Mouse (Mus musculus): ENCODE measurements at regions not wholly inside any gene's neighbourhood (a gene's known extent, or its start where the extent isn't known, plus 50 kb on each side); places are given as distances from the start of the nearest gene placed in this dataset.

DNA sequence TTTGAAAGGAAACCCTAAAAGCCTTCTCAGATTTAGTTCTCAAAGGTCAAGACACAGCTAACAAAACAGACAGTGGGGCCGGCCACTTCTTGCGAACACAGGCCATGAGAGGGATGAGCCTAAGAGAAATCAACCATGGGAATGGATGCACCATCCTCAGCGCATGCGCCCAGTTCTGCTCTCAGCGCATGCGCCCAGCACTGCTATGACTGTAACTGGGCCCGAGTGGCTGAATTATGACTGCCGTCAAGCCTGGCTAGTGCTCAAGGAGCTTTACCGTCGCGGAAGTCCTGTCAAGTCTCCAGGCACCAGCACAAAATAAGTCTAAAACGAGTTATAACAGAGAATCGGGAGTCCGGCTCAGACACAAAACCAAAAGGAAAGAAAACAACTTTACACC is 870.6 kb downstream of the Zfp704 start:
- TF ChIP-seq CTCF (IDR thresholded peaks at IDR 0.05; ENCODE audit: borderline replicate concordance, insufficient read depth, low read length): no peak
- no peak for TF ChIP-seq POLR2A (IDR thresholded peaks at IDR 0.05; ENCODE audit: low read depth, low read length)
- H3K4me1 ChIP-seq (ENCODE audit: control insufficient read depth, insufficient read depth, low read length): no peaks in the 10 kb centered on the region; the same call in 1 of the 2 replicates
- no peak overlapping the region for H3K27ac ChIP-seq (ENCODE audit: insufficient read depth, low read length)
- H3K4me3 ChIP-seq (ENCODE audit: insufficient read depth, low read length): no peak overlapping the region

- no peak overlapping the region for H3K27ac ChIP-seq (ENCODE audit: insufficient read depth, low read length)
- no peak for TF ChIP-seq CTCF (IDR thresholded peaks at IDR 0.05; ENCODE audit: borderline replicate concordance, insufficient read depth, low read length)
- TF ChIP-seq POLR2A (IDR thresholded peaks at IDR 0.05; ENCODE audit: low read depth, low read length): no peak
- H3K4me1 ChIP-seq (ENCODE audit: control insufficient read depth, insufficient read depth, low read length): no peaks in the 10 kb centered on the region; the same call in 1 of the 2 replicates
- no peak overlapping the region for H3K4me3 ChIP-seq (ENCODE audit: insufficient read depth, low read length)
Observed at GRCm38 (mm10) chr3:8736239-8736953, 873.5 kb downstream of the Zfp704 start.

- TF ChIP-seq POLR2A (IDR thresholded peaks at IDR 0.05; ENCODE audit: low read depth, low read length): no peak
- TF ChIP-seq CTCF (IDR thresholded peaks at IDR 0.05; ENCODE audit: borderline replicate concordance, insufficient read depth, low read length): no peak
Observed at GRCm38 (mm10) chr3:8734096-8734495, 875.8 kb downstream of the Zfp704 start.

GRCm38 (mm10) chr3:8731398-8731797 is 878.5 kb downstream of the Zfp704 start:
- H3K4me3 ChIP-seq (ENCODE audit: insufficient read depth, low read length): no peak overlapping the region
- H3K4me1 ChIP-seq (ENCODE audit: control insufficient read depth, insufficient read depth, low read length): no peaks in the 10 kb centered on the region
- H3K27ac ChIP-seq (ENCODE audit: insufficient read depth, low read length): no peak overlapping the region
- TF ChIP-seq CTCF (IDR thresholded peaks at IDR 0.05; ENCODE audit: borderline replicate concordance, insufficient read depth, low read length) (no peak), POLR2A (IDR thresholded peaks at IDR 0.05; ENCODE audit: low read depth, low read length) (no peak)

More at GRCm38 (mm10) chr3:8734096-8734495, 875.8 kb downstream of the Zfp704 start:
- H3K4me1 ChIP-seq (ENCODE audit: control insufficient read depth, insufficient read depth, low read length): no peaks in the 10 kb centered on the region
- H3K4me3 ChIP-seq (ENCODE audit: insufficient read depth, low read length): no peak overlapping the region
- no peak overlapping the region for H3K27ac ChIP-seq (ENCODE audit: insufficient read depth, low read length)

DNA sequence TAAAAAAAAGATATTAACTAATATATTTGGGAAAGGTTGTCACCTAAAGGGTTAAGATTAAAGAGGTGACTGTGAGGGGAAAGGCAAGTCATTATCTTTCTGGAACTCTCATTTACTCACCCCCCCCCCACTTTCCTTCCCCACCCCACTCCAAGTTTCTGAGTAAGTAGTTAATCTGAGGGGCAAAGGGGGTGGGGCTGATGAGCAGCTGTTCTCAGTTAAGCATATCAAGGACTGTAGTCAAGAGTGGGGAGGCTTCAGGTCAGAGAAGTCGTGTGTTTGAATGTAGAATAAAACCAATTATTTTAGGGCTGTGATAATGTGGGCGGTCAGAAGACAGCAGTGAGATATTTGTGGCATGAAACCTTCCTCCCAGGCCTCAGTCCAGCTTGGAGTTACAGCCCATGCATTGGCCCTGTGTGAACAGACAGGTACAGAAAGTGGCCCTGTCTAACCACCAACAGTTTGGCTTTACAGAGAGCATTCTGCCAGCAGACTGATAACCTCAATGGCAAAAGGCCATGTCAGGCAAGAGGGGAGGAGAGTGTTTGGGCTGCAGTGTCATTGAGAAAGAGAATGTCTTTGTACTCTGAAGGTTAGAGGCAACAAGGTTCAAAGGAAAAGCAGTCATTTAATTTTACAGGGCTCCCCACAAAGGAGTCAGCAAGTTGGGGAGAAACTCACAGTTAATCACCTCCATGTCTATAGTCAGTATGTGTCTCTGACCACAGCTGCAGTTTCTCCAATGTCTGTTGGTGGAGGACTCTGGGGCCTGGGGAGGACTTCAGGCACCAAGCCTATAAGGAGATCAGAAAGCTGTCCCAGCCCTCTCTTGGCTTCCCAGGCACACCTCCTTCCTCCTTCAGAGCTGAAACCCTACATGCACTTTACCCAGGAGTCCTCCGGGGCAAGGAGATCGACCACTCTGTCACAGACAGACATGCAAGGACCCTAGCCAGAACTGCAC is 888.0 kb downstream of the Zfp704 start:
- peaks cover 2% of the 10 kb centered on the region; the same call in 1 of the 2 replicates for H3K4me1 ChIP-seq (ENCODE audit: control insufficient read depth, insufficient read depth, low read length)
- H3K27ac ChIP-seq (ENCODE audit: insufficient read depth, low read length): no peak overlapping the region
- no peak overlapping the region for H3K4me3 ChIP-seq (ENCODE audit: insufficient read depth, low read length)
- TF ChIP-seq POLR2A (IDR thresholded peaks at IDR 0.05; ENCODE audit: low read depth, low read length) (no peak), CTCF (IDR thresholded peaks at IDR 0.05; ENCODE audit: borderline replicate concordance, insufficient read depth, low read length) (no peak)

- Histone ChIP-seq H3K4me3 (ENCODE audit: insufficient read depth, low read length) (no peak overlapping the region), H3K4me1 (ENCODE audit: control insufficient read depth, insufficient read depth, low read length) (peaks cover 2% of the 10 kb centered on the region; the same call in 1 of the 2 replicates), H3K27ac (ENCODE audit: insufficient read depth, low read length) (no peak overlapping the region)
- TF ChIP-seq CTCF (IDR thresholded peaks at IDR 0.05; ENCODE audit: borderline replicate concordance, insufficient read depth, low read length) (no peak), POLR2A (IDR thresholded peaks at IDR 0.05; ENCODE audit: low read depth, low read length) (no peak)
Observed at GRCm38 (mm10) chr3:8720586-8721100, 889.2 kb downstream of the Zfp704 start.

DNA sequence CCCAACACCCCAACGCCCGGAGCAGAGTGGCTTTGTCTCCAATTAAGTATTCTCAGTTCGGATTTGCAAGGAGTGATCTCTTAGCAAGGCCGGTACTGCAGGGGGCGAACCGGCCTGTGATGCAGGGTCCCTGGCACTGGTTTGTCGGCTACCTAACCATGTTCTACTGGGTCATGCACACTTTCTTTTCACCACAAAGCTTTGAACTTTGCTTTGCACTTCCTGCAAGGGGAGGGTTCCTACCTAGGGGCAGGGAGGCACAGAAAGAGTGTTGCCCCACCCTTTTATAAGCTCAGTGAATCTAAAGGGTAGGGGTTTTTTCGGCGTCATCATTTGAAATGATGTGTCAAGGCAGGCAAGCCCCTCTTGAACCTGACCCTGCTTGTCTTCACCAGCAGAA is 891.7 kb downstream of the Zfp704 start:
- Histone ChIP-seq H3K4me3 (ENCODE audit: insufficient read depth, low read length) (no peak overlapping the region), H3K27ac (ENCODE audit: insufficient read depth, low read length) (no peak overlapping the region), H3K4me1 (ENCODE audit: control insufficient read depth, insufficient read depth, low read length) (peaks cover 2% of the 10 kb centered on the region; the same call in 1 of the 2 replicates)
- no peak for TF ChIP-seq POLR2A (IDR thresholded peaks at IDR 0.05; ENCODE audit: low read depth, low read length)
- no peak for TF ChIP-seq CTCF (IDR thresholded peaks at IDR 0.05; ENCODE audit: borderline replicate concordance, insufficient read depth, low read length)

DNA sequence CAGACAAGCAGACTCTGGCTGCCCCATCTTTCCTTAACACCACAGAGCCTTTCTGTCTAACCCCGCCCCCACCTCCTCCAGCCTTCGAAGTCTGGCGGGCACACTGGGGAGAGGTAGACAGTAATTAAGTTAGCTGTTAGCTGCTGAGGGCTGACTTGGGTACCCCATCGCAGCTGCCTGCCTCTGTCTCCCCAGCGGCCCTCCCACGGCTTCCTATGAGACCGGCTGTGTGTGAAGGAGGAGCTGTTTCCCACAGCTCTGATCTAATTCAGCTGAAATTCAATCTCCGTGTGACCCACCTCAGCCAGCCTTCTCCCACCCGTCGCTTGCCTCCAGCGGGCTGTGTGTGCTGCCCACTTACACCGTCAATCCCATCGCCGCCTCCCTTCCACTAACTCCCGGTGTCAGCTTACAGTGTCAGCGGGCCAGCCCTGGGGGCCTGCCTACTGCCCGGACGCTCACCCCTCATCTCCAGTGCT is 892.5 kb downstream of the Zfp704 start:
- peaks cover 2% of the 10 kb centered on the region; the same call in 1 of the 2 replicates for H3K4me1 ChIP-seq (ENCODE audit: control insufficient read depth, insufficient read depth, low read length)
- TF ChIP-seq CTCF (IDR thresholded peaks at IDR 0.05; ENCODE audit: borderline replicate concordance, insufficient read depth, low read length): no peak
- no peak for TF ChIP-seq POLR2A (IDR thresholded peaks at IDR 0.05; ENCODE audit: low read depth, low read length)
- H3K27ac ChIP-seq (ENCODE audit: insufficient read depth, low read length): peak overlapping the region; percentile 24; the same call in 1 of the 2 replicates
- H3K4me3 ChIP-seq (ENCODE audit: insufficient read depth, low read length): peak overlapping the region; percentile 12

All from embryonic fibroblast, embryonic 13.5 days (primary cell).